Mouse (Mus musculus): ENCODE results near the gene Acsm3. TPM values are rescaled to one million over a fixed set of nuclear protein-coding genes. Genes with fewer than 3 reads are reported as not detected.

The Acsm3 gene
- polyA plus RNA-seq, 1 experiment from 2014 or later = not detected

GRCm38 (mm10) chr7:119835996-119836777 lies 75.5 kb downstream of the Acsm3 start:
- Histone ChIP-seq H3K4me1 (replicated peaks; ENCODE audit: control insufficient read depth, insufficient read depth, low read length) (no peaks in the 10 kb centered on the region), H3K27ac (no peak overlapping the region), H3K36me3 (replicated peaks; ENCODE audit: control insufficient read depth, insufficient read depth) (no peaks in the 10 kb centered on the region), H3K9me3 (ENCODE audit: control insufficient read depth, low read length) (no peaks in the 10 kb centered on the region), H3K27me3 (ENCODE audit: control insufficient read depth, insufficient read depth, low read length) (no peaks in the 10 kb centered on the region), H3K4me2 (replicated peaks) (no peak overlapping the region), H3K4me3 (replicated peaks; ENCODE audit: low read length) (no peak overlapping the region), H3K9ac (no peak overlapping the region)
- WGBS = 96% methylated on average over 4 of the region's 4 CpGs
- DNase-seq (ENCODE audit: low spot score) = no peak
- ATAC-seq (ENCODE audit: low FRiP score) = no peak

Other genes with a start within 250 kb of the Acsm3 start
- not detected in 2 replicates for gene Acsm5, start 241.5 kb upstream of the Acsm3 start, polyA plus RNA-seq (2014; fragmentation: Nextera tagmentation; extraction: Ambion mirVana)
- gene Pdilt, start 237.4 kb upstream of the Acsm3 start, polyA plus RNA-seq (2014; fragmentation: Nextera tagmentation; extraction: Ambion mirVana) = 0.39 TPM in 1 of 2 replicates, not detected in the other
- gene Acsm2, start 206.6 kb upstream of the Acsm3 start, polyA plus RNA-seq (2014; fragmentation: Nextera tagmentation; extraction: Ambion mirVana) = not detected in 2 replicates
- gene Acsm1, start 153.9 kb upstream of the Acsm3 start, polyA plus RNA-seq (2014; fragmentation: Nextera tagmentation; extraction: Ambion mirVana) = not detected in 2 replicates
- gene Acsm4, start 70.9 kb upstream of the Acsm3 start, polyA plus RNA-seq (2014; fragmentation: Nextera tagmentation; extraction: Ambion mirVana) = not detected in 2 replicates
- gene Thumpd1, start 40.1 kb upstream of the Acsm3 start, polyA plus RNA-seq (2014; fragmentation: Nextera tagmentation; extraction: Ambion mirVana) = 76.7 and 87.9 TPM in 2 replicates
- 9.1 and 10.1 TPM in 2 replicates for gene Rexo5, start 33.1 kb downstream of the Acsm3 start, polyA plus RNA-seq (2014; fragmentation: Nextera tagmentation; extraction: Ambion mirVana)
- gene Eri2, start 33.1 kb downstream of the Acsm3 start, polyA plus RNA-seq (2014; fragmentation: Nextera tagmentation; extraction: Ambion mirVana) = 16.6 and 20.7 TPM in 2 replicates
- gene Lyrm1, start 134.9 kb downstream of the Acsm3 start, polyA plus RNA-seq (2014; fragmentation: Nextera tagmentation; extraction: Ambion mirVana) = 17.5 and 18.7 TPM in 2 replicates
- gene Dcun1d3, start 135.4 kb downstream of the Acsm3 start, polyA plus RNA-seq (2014; fragmentation: Nextera tagmentation; extraction: Ambion mirVana) = 11.3 and 13.0 TPM in 2 replicates

Measured in hindbrain, embryonic 14.5 days (tissue).